ENCODE assay signal across 8 mouse cellular contexts in genomic region chr6:31037801-31038395, GRCm38 (mm10).
DNase-seq lines count a peak whose midpoint lies in the region; ATAC-seq and TF ChIP-seq lines count a peak whose summit lies in the region.

No protein-coding gene starts in this region.

- no peak overlapping the region for H3K4me3 ChIP-seq in heart, adult 2 months
- H3K4me3 ChIP-seq in heart, embryonic 12.5 days: no peak overlapping the region
- H3K4me3 ChIP-seq in C2C12 (ENCODE audit: insufficient read depth, poor library complexity, severe bottlenecking): no peak overlapping the region
- peak overlapping the region; percentile 16 for H3K4me3 ChIP-seq in embryonic facial prominence, embryonic 15.5 days (replicated peaks)
- H3K4me3 ChIP-seq in lung, postnatal 0 days (ENCODE audit: low read depth, low read length): peak overlapping the region; percentile 26
- H3K4me3 ChIP-seq in thymus, adult 2 months (ENCODE audit: control insufficient read depth, insufficient read depth, low read length): no peak overlapping the region; the same call in 1 of the 2 replicates

- TF ChIP-seq CTCF in heart, adult 2 months (IDR thresholded peaks at IDR 0.05): no peak
- TF ChIP-seq CTCF in C2C12 (IDR thresholded peaks at IDR 0.05; ENCODE audit: control insufficient read depth, insufficient read depth, insufficient read length): no peak
- no peak for TF ChIP-seq CTCF in lung, postnatal 0 days (IDR thresholded peaks at IDR 0.05)
- TF ChIP-seq CTCF in thymus, adult 2 months (IDR thresholded peaks at IDR 0.05; ENCODE audit: borderline replicate concordance, control insufficient read depth, extremely low read depth, insufficient read depth, low read length, poor library complexity): no peak

- ATAC-seq in heart, embryonic 12.5 days (ENCODE audit: insufficient number of reproducible peaks, low FRiP score): no peak
- ATAC-seq in embryonic facial prominence, embryonic 15.5 days (ENCODE audit: insufficient number of reproducible peaks, low FRiP score, low TSS enrichment, low read depth): peak; percentile 22; the same call in 1 of the 2 replicates
- peak; percentile 69 for ATAC-seq in lung, postnatal 0 days

- 0 out of 2 replicates have a peak overlapping the region, but pooled peaks have one; percentile 14 for H3K9ac ChIP-seq in heart, adult 2 months (ENCODE audit: low read depth, low read length)
- H3K9ac ChIP-seq in heart, embryonic 12.5 days: no peak overlapping the region
- H3K9ac ChIP-seq in embryonic facial prominence, embryonic 15.5 days: no peak overlapping the region
- no peak overlapping the region for H3K9ac ChIP-seq in lung, postnatal 0 days (replicated peaks; ENCODE audit: low read depth)

- intact Hi-C loops in heart, adult 2 months (cut with DNase I): no loop called here

- H3K79me3 ChIP-seq in C2C12 (ENCODE audit: low read depth): no peaks in the 10 kb centered on the region

- TF ChIP-seq EP300 in heart, adult 2 months (IDR thresholded peaks at IDR 0.05; ENCODE audit: insufficient read depth, low read depth, low read length): no peak
- TF ChIP-seq EP300 in lung, postnatal 0 days (IDR thresholded peaks at IDR 0.05): no peak

- H3K4me2 ChIP-seq in heart, embryonic 12.5 days: no peak overlapping the region; the same call in 1 of the 2 replicates
- H3K4me2 ChIP-seq in embryonic facial prominence, embryonic 15.5 days (replicated peaks): peak overlapping the region; percentile 28
- peak overlapping the region; percentile 45 for H3K4me2 ChIP-seq in lung, postnatal 0 days (replicated peaks; ENCODE audit: low read depth, low read length)

- no peaks in the 10 kb centered on the region for H3K27me3 ChIP-seq in heart, adult 2 months (ENCODE audit: control insufficient read depth, insufficient read depth, low read length)
- no peaks in the 10 kb centered on the region for H3K27me3 ChIP-seq in heart, embryonic 12.5 days (replicated peaks)
- no peaks in the 10 kb centered on the region for H3K27me3 ChIP-seq in C2C12 (ENCODE audit: control insufficient read depth, insufficient read depth, insufficient read length)
- H3K27me3 ChIP-seq in embryonic facial prominence, embryonic 15.5 days: no peaks in the 10 kb centered on the region
- no peaks in the 10 kb centered on the region for H3K27me3 ChIP-seq in lung, postnatal 0 days (replicated peaks; ENCODE audit: insufficient read depth, low read length)
- no peaks in the 10 kb centered on the region for H3K27me3 ChIP-seq in thymus, adult 2 months (ENCODE audit: control insufficient read depth, insufficient read depth, low read length)

- H3K27ac ChIP-seq in heart, adult 2 months: no peak overlapping the region
- H3K27ac ChIP-seq in heart, embryonic 12.5 days (ENCODE audit: poor library complexity, severe bottlenecking): no peak overlapping the region
- H3K27ac ChIP-seq in embryonic facial prominence, embryonic 15.5 days (replicated peaks): peak overlapping the region; percentile 22; the same call in 1 of the 2 replicates
- H3K27ac ChIP-seq in lung, postnatal 0 days (ENCODE audit: low read length): no peak overlapping the region
- no peak overlapping the region for H3K27ac ChIP-seq in thymus, adult 2 months (ENCODE audit: control insufficient read depth, insufficient read depth, low read length)

- no peaks in the 10 kb centered on the region for H3K79me2 ChIP-seq in heart, adult 2 months (replicated peaks; ENCODE audit: control insufficient read depth, insufficient read depth, low read length)
- no peaks in the 10 kb centered on the region for H3K79me2 ChIP-seq in C2C12 (ENCODE audit: control insufficient read depth, insufficient read depth)

- no peaks in the 10 kb centered on the region for H3K36me3 ChIP-seq in heart, adult 2 months (ENCODE audit: control insufficient read depth, insufficient read depth, low read length)
- H3K36me3 ChIP-seq in heart, embryonic 12.5 days: no peaks in the 10 kb centered on the region
- no peaks in the 10 kb centered on the region for H3K36me3 ChIP-seq in C2C12 (ENCODE audit: control insufficient read depth, insufficient read depth)
- H3K36me3 ChIP-seq in embryonic facial prominence, embryonic 15.5 days: no peaks in the 10 kb centered on the region
- no peaks in the 10 kb centered on the region for H3K36me3 ChIP-seq in lung, postnatal 0 days (ENCODE audit: insufficient read depth, low read length)
- H3K36me3 ChIP-seq in thymus, adult 2 months (ENCODE audit: control insufficient read depth, insufficient read depth, low read length): no peaks in the 10 kb centered on the region

- peak; percentile 23 to 35 for DNase-seq in heart, adult 2 months
- peak; percentile 55 for DNase-seq in lung, postnatal 0 days (ENCODE audit: low spot score)
- DNase-seq in adrenal gland, adult 2 months: no peak
- DNase-seq in thymus, adult 2 months: no peak
- no peak for DNase-seq in frontal cortex, postnatal 10 days (ENCODE audit: low spot score in 2 of 2)

- no peak for TF ChIP-seq POLR2A in heart, adult 2 months (IDR thresholded peaks at IDR 0.05; ENCODE audit: insufficient read depth, low read depth, low read length)
- no peak for TF ChIP-seq POLR2A in thymus, adult 2 months (IDR thresholded peaks at IDR 0.05; ENCODE audit: control insufficient read depth, extremely low read depth, insufficient read depth, low read length, poor library complexity)

- peak overlapping the region; percentile 7 for H3ac ChIP-seq in C2C12 (ENCODE audit: control insufficient read depth, insufficient read length, low read depth)

- peaks cover under 1% of the 10 kb centered on the region; the same call in 1 of the 2 replicates for H3K4me1 ChIP-seq in heart, adult 2 months (ENCODE audit: control insufficient read depth, insufficient read depth, low read length)
- H3K4me1 ChIP-seq in heart, embryonic 12.5 days (replicated peaks): 0 out of 2 replicates have a peak, but pooled peaks cover under 1% of the 10 kb centered on the region
- H3K4me1 ChIP-seq in embryonic facial prominence, embryonic 15.5 days: peaks cover 9% of the 10 kb centered on the region; the same call in 1 of the 2 replicates
- H3K4me1 ChIP-seq in lung, postnatal 0 days (ENCODE audit: insufficient read depth, low read depth, low read length): no peaks in the 10 kb centered on the region
- H3K4me1 ChIP-seq in thymus, adult 2 months (replicated peaks; ENCODE audit: control insufficient read depth, insufficient read depth, low read length): no peaks in the 10 kb centered on the region

- no peaks in the 10 kb centered on the region for H3K9me3 ChIP-seq in heart, embryonic 12.5 days (replicated peaks)
- no peaks in the 10 kb centered on the region for H3K9me3 ChIP-seq in embryonic facial prominence, embryonic 15.5 days (replicated peaks)
- no peaks in the 10 kb centered on the region for H3K9me3 ChIP-seq in lung, postnatal 0 days (ENCODE audit: low read length)

- WGBS in heart, adult 2 months: 58% methylated on average over 20 of the region's 20 CpGs
- 65% methylated on average over 20 of the region's 20 CpGs for WGBS in heart, embryonic 12.5 days
- 57% methylated on average over 20 of the region's 20 CpGs for WGBS in embryonic facial prominence, embryonic 15.5 days
- 54% methylated on average over 20 of the region's 20 CpGs for WGBS in lung, postnatal 0 days
- WGBS in thymus, adult 2 months: 79% methylated on average over 20 of the region's 20 CpGs

TF ChIP-seq in C2C12, 6 proteins besides CTCF, POLR2A, EP300 and RAD21:
- TF ChIP-seq USF1 (IDR thresholded peaks at IDR 0.05; ENCODE audit: low read depth) (no peak), FOSL1 (IDR thresholded peaks at IDR 0.05; ENCODE audit: insufficient read depth, low read length, poor library complexity, severe bottlenecking) (no peak), MAX (IDR thresholded peaks at IDR 0.05) (no peak), CEBPB (IDR thresholded peaks at IDR 0.05; ENCODE audit: low read depth) (no peak), MYOG (IDR thresholded peaks at IDR 0.05; ENCODE audit: control insufficient read depth, extremely low read depth, insufficient read length) (no peak), MYOD1 (IDR thresholded peaks at IDR 0.05; ENCODE audit: control insufficient read depth, insufficient read length, low read depth) (no peak)
TF ChIP-seq in C2C12: peak in this region for 0.

Comparison
In these comparisons a context has a peak if more than half of its experiments do, and no peak if none do; other contexts are left out.
1. DNase-seq: peak in heart, adult 2 months (2 of 2) and lung, postnatal 0 days (single experiment); none in adrenal gland, adult 2 months (single experiment), thymus, adult 2 months (single experiment) and frontal cortex, postnatal 10 days (0 of 2).
2. H3K4me3 ChIP-seq: peak in embryonic facial prominence, embryonic 15.5 days (single experiment) and lung, postnatal 0 days (single experiment); none in heart, adult 2 months (single experiment), heart, embryonic 12.5 days (single experiment), C2C12 (single experiment) and thymus, adult 2 months (single experiment).